Mouse (Mus musculus): ENCODE results near the gene Kcnj9. TPM values are rescaled to one million over a fixed set of nuclear protein-coding genes. Genes with fewer than 3 reads are reported as not detected.

Kcnj9 gene
- polyA plus RNA-seq, 1 experiment from 2014 or later, result 7.8 TPM

- no peak overlapping the region for H3K27ac ChIP-seq (ENCODE audit: low read length)
- no peak overlapping the region for H3K4me3 ChIP-seq (ENCODE audit: low read depth, low read length)
- no peak overlapping the region for H3K4me2 ChIP-seq (ENCODE audit: low read length)
- ATAC-seq, result no peak
- no peaks in the 10 kb centered on the region for H3K9me3 ChIP-seq (replicated peaks; ENCODE audit: control insufficient read depth, low read length, poor library complexity, severe bottlenecking)
- H3K27me3 ChIP-seq (ENCODE audit: control insufficient read depth, insufficient read depth, low read depth, low read length), result no peaks in the 10 kb centered on the region
- WGBS, result 73% methylated on average over 6 of the region's 6 CpGs
- H3K36me3 ChIP-seq (ENCODE audit: control insufficient read depth, insufficient read depth, low read length), result no peaks in the 10 kb centered on the region
- H3K4me1 ChIP-seq (ENCODE audit: control insufficient read depth, insufficient read depth, low read length), result peaks cover 19% of the 10 kb centered on the region
- H3K9ac ChIP-seq (ENCODE audit: low read depth, low read length), result no peak overlapping the region
These were observed 22.9 kb upstream of the Kcnj9 start for GRCm38 (mm10) chr1:172352001-172352400.

DNA sequence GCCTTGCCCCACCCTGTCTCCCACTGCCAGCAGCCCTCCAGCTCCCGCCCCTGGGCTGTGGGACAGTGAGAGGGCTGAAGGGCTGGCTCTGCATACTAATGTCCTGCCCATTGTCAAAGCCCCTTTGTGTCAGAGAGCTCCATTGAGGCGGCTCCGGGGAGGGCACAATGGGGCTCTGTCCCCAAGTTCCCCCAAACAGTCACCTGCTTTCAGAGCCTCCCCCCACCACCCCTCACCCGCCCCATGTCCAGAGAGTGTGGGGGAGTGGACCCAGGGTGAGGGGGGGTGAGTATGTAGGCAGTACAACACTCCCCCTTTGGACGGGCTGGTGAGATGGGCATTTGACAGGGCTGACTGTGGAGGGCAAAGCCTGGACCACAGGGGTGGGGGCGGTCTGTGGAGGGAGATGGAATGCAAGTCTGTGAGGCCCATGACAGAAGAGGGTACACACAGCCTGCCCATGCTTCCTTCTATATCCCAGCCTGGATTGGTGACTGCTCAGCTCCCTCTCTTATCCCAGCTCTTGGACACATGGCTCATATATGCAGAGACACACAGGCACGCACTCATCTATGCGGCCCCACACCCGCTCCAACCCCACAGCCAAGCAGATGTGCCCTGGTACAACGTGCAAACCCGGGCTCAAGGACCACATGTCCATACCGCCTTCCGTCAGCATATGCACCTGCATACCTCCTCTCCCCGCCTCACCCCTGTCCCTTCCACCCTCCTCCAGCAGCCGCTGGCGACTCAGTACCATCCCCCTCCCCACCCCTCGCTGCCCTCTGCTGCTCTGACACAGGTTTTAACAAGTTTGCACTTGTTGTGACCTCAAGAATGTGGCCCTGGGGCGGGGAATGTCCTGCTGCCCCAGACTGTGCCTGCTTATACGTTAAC, 21.0 kb upstream of the Kcnj9 start:
- Histone ChIP-seq H3K27ac (ENCODE audit: low read length) (peak overlapping the region; percentile 77), H3K4me2 (ENCODE audit: low read length) (peak overlapping the region; percentile 32), H3K27me3 (ENCODE audit: control insufficient read depth, insufficient read depth, low read depth, low read length) (no peaks in the 10 kb centered on the region), H3K4me1 (ENCODE audit: control insufficient read depth, insufficient read depth, low read length) (peaks cover 11% of the 10 kb centered on the region), H3K9ac (ENCODE audit: low read depth, low read length) (peak overlapping the region; percentile 33; the same call in 1 of the 2 replicates), H3K9me3 (replicated peaks; ENCODE audit: control insufficient read depth, low read length, poor library complexity, severe bottlenecking) (no peaks in the 10 kb centered on the region), H3K36me3 (ENCODE audit: control insufficient read depth, insufficient read depth, low read length) (no peaks in the 10 kb centered on the region), H3K4me3 (ENCODE audit: low read depth, low read length) (no peak overlapping the region)
- ATAC-seq, result peak; percentile 93
- WGBS, result 3% methylated on average over 19 of the region's 19 CpGs

GRCm38 (mm10) chr1:172349504-172349903, 20.4 kb upstream of the Kcnj9 start:
- H3K4me2 ChIP-seq (ENCODE audit: low read length), result no peak overlapping the region
- H3K27me3 ChIP-seq (ENCODE audit: control insufficient read depth, insufficient read depth, low read depth, low read length), result no peaks in the 10 kb centered on the region
- H3K4me3 ChIP-seq (ENCODE audit: low read depth, low read length), result no peak overlapping the region
- H3K4me1 ChIP-seq (ENCODE audit: control insufficient read depth, insufficient read depth, low read length), result peaks cover 10% of the 10 kb centered on the region
- ATAC-seq, result no peak
- no peaks in the 10 kb centered on the region for H3K36me3 ChIP-seq (ENCODE audit: control insufficient read depth, insufficient read depth, low read length)
- no peak overlapping the region for H3K9ac ChIP-seq (ENCODE audit: low read depth, low read length)
- WGBS, result 36% methylated on average over 5 of the region's 5 CpGs
- H3K27ac ChIP-seq (ENCODE audit: low read length), result peak overlapping the region; percentile 77
- H3K9me3 ChIP-seq (replicated peaks; ENCODE audit: control insufficient read depth, low read length, poor library complexity, severe bottlenecking), result no peaks in the 10 kb centered on the region

DNA sequence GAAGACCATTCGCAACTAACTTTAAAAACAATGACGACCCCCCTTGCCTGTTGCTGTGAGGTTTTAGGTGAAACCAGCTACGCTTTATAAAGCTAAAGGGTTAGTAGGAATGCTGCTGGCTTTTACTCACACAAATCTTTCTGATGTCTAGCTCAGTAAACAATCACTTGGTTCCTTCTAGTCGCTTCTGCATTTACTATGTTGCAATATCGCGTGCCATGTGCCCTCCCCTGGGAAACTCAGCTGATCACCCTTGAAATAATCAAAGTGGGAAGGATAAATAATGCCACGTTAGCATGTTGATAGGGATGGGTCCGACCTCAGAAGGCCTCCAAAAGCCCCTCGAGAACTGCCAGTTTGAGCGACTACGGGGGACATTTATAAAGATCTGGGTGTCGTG, 18.3 kb upstream of the Kcnj9 start:
- H3K36me3 ChIP-seq (ENCODE audit: control insufficient read depth, insufficient read depth, low read length), result no peaks in the 10 kb centered on the region
- H3K4me1 ChIP-seq (ENCODE audit: control insufficient read depth, insufficient read depth, low read length), result peaks cover 10% of the 10 kb centered on the region
- no peaks in the 10 kb centered on the region for H3K27me3 ChIP-seq (ENCODE audit: control insufficient read depth, insufficient read depth, low read depth, low read length)
- H3K4me2 ChIP-seq (ENCODE audit: low read length), result no peak overlapping the region
- no peak overlapping the region for H3K27ac ChIP-seq (ENCODE audit: low read length)
- no peak overlapping the region for H3K4me3 ChIP-seq (ENCODE audit: low read depth, low read length)
- no peaks in the 10 kb centered on the region for H3K9me3 ChIP-seq (replicated peaks; ENCODE audit: control insufficient read depth, low read length, poor library complexity, severe bottlenecking)
- WGBS, result 92% methylated on average over 12 of the region's 12 CpGs
- ATAC-seq, result no peak
- H3K9ac ChIP-seq (ENCODE audit: low read depth, low read length), result no peak overlapping the region

GRCm38 (mm10) chr1:172346707-172347106, 17.6 kb upstream of the Kcnj9 start:
- WGBS, result 88% methylated on average over 10 of the region's 10 CpGs
- ATAC-seq, result no peak
- H3K4me2 ChIP-seq (ENCODE audit: low read length), result no peak overlapping the region

DNA sequence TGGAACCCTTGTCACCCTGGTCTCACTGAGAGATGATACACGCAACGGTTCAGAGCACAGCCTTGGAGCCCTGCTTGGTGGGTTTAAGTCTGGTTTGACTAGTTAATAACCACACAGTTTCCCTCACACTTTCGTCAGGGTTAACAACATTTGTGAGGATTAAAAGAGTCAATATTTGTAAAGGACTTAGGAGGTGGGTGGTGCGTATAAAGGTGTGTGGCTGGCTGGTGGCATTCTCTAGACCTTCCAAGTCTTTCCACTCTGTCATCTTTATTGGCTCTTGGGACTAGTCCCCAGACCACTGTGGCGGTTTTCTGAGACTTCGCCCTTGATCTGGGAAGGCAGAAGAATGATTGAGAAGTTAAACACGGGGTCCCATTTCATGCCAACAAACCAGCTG, 15.7 kb upstream of the Kcnj9 start:
- Histone ChIP-seq H3K9ac (ENCODE audit: low read depth, low read length) (no peak overlapping the region), H3K9me3 (replicated peaks; ENCODE audit: control insufficient read depth, low read length, poor library complexity, severe bottlenecking) (no peaks in the 10 kb centered on the region), H3K27ac (ENCODE audit: low read length) (0 out of 2 replicates have a peak overlapping the region, but pooled peaks have one; percentile 30), H3K4me3 (ENCODE audit: low read depth, low read length) (no peak overlapping the region), H3K4me1 (ENCODE audit: control insufficient read depth, insufficient read depth, low read length) (peaks cover 12% of the 10 kb centered on the region), H3K36me3 (ENCODE audit: control insufficient read depth, insufficient read depth, low read length) (no peaks in the 10 kb centered on the region), H3K4me2 (ENCODE audit: low read length) (no peak overlapping the region), H3K27me3 (ENCODE audit: control insufficient read depth, insufficient read depth, low read depth, low read length) (peaks cover 8% of the 10 kb centered on the region)
- 82% methylated on average over 7 of the region's 7 CpGs for WGBS
- no peak for ATAC-seq

More at GRCm38 (mm10) chr1:172346707-172347106, 17.6 kb upstream of the Kcnj9 start:
- no peak overlapping the region for H3K4me3 ChIP-seq (ENCODE audit: low read depth, low read length)
- no peak overlapping the region for H3K27ac ChIP-seq (ENCODE audit: low read length)
- peaks cover 10% of the 10 kb centered on the region for H3K4me1 ChIP-seq (ENCODE audit: control insufficient read depth, insufficient read depth, low read length)
- no peaks in the 10 kb centered on the region for H3K9me3 ChIP-seq (replicated peaks; ENCODE audit: control insufficient read depth, low read length, poor library complexity, severe bottlenecking)
- H3K27me3 ChIP-seq (ENCODE audit: control insufficient read depth, insufficient read depth, low read depth, low read length), result peaks cover under 1% of the 10 kb centered on the region; the same call in 1 of the 2 replicates
- no peak overlapping the region for H3K9ac ChIP-seq (ENCODE audit: low read depth, low read length)
- H3K36me3 ChIP-seq (ENCODE audit: control insufficient read depth, insufficient read depth, low read length), result no peaks in the 10 kb centered on the region

DNA sequence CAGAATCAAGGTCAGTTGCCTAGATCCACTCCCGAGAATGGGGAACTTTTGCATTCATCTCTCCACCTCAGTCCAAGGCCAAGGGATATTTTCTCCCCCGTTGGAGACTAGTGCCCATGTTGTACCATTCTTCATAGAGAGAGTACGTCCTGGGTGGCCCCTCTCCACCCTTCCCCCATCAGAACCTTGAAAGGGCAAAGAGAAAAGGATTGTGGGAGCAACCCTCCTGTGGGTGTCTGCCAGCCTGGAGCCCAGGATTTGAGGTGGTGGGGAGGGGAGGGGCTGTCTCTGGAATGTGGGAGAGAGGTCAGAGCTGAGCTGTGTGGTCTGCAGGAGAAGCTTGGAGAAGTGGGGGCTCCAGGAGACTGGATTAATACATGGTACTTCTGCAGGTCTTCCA, 14.8 kb upstream of the Kcnj9 start:
- H3K27ac ChIP-seq (ENCODE audit: low read length), result peak overlapping the region; percentile 30; the same call in 1 of the 2 replicates
- peak overlapping the region; percentile 17; the same call in 1 of the 2 replicates for H3K4me2 ChIP-seq (ENCODE audit: low read length)
- peaks cover 9% of the 10 kb centered on the region for H3K4me1 ChIP-seq (ENCODE audit: control insufficient read depth, insufficient read depth, low read length)
- no peak overlapping the region for H3K9ac ChIP-seq (ENCODE audit: low read depth, low read length)
- H3K36me3 ChIP-seq (ENCODE audit: control insufficient read depth, insufficient read depth, low read length), result no peaks in the 10 kb centered on the region
- WGBS, result 45% methylated on average over 3 of the region's 3 CpGs
- no peak for ATAC-seq
- H3K4me3 ChIP-seq (ENCODE audit: low read depth, low read length), result no peak overlapping the region
- peaks cover 8% of the 10 kb centered on the region for H3K27me3 ChIP-seq (ENCODE audit: control insufficient read depth, insufficient read depth, low read depth, low read length)
- no peaks in the 10 kb centered on the region for H3K9me3 ChIP-seq (replicated peaks; ENCODE audit: control insufficient read depth, low read length, poor library complexity, severe bottlenecking)

GRCm38 (mm10) chr1:172342729-172343128, 13.6 kb upstream of the Kcnj9 start:
- Histone ChIP-seq H3K27ac (ENCODE audit: low read length) (peak overlapping the region; percentile 65), H3K4me2 (ENCODE audit: low read length) (peak overlapping the region; percentile 22; the same call in 1 of the 2 replicates), H3K9ac (ENCODE audit: low read depth, low read length) (no peak overlapping the region), H3K4me3 (ENCODE audit: low read depth, low read length) (peak overlapping the region; percentile 42; the same call in 1 of the 2 replicates), H3K4me1 (ENCODE audit: control insufficient read depth, insufficient read depth, low read length) (peaks cover 9% of the 10 kb centered on the region), H3K27me3 (ENCODE audit: control insufficient read depth, insufficient read depth, low read depth, low read length) (peaks cover 8% of the 10 kb centered on the region), H3K36me3 (ENCODE audit: control insufficient read depth, insufficient read depth, low read length) (no peaks in the 10 kb centered on the region), H3K9me3 (replicated peaks; ENCODE audit: control insufficient read depth, low read length, poor library complexity, severe bottlenecking) (no peaks in the 10 kb centered on the region)
- ATAC-seq, result peak; percentile 73
- WGBS, result 70% methylated on average over 1 of the region's 3 CpGs

DNA sequence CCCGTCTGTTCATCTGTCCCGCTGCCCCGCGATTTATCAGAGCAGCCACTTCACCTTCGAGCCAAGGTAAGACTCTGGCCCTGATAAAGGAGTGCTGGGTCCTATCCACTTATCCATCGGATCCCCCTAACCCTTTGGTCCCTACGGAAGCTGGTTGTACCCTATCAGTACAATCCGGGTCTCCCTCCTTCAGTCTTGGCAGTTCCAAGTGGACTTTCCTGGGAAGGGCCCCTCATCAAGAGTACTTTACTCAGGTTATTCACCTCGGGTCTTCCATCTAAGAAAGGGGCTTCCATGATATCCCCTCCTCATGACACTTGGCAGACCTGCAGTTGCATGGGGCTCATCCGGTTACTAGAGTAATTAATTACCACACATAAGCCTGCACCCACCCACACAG, 12.3 kb upstream of the Kcnj9 start:
- Histone ChIP-seq H3K36me3 (ENCODE audit: control insufficient read depth, insufficient read depth, low read length) (no peaks in the 10 kb centered on the region), H3K27ac (ENCODE audit: low read length) (peak overlapping the region; percentile 6), H3K4me2 (ENCODE audit: low read length) (peak overlapping the region; percentile 64), H3K27me3 (ENCODE audit: control insufficient read depth, insufficient read depth, low read depth, low read length) (peaks cover 8% of the 10 kb centered on the region), H3K9ac (ENCODE audit: low read depth, low read length) (peak overlapping the region; percentile 51), H3K4me1 (ENCODE audit: control insufficient read depth, insufficient read depth, low read length) (peaks cover 9% of the 10 kb centered on the region), H3K9me3 (replicated peaks; ENCODE audit: control insufficient read depth, low read length, poor library complexity, severe bottlenecking) (no peaks in the 10 kb centered on the region), H3K4me3 (ENCODE audit: low read depth, low read length) (peak overlapping the region; percentile 42)
- peak; percentile 5 for ATAC-seq
- WGBS, result 18% methylated on average over 10 of the region's 10 CpGs

Measured in midbrain, embryonic 16.5 days (tissue).